Mouse (Mus musculus): Measurements from ENCODE around the gene Rnft2.

The Rnft2 gene

GRCm38 (mm10) chr5:118256981-118257380, 12.1 kb upstream of the Rnft2 start:
- in situ Hi-C loops (cut with MboI; ENCODE audit: low sequenced_read_pairs) = loop anchor here (25.0 kb wide), 2 partner anchors 480 to 1855 kb away; partner anchors contain the start of gene Rbm19

GRCm38 (mm10) chr5:118253551-118253950, 8.6 kb upstream of the Rnft2 start:
- in situ Hi-C loops (cut with MboI; ENCODE audit: low sequenced_read_pairs) = loop anchor here (25.0 kb wide), 2 partner anchors 484 to 1859 kb away; partner anchors contain the start of gene Rbm19

- in situ Hi-C loops (cut with MboI; ENCODE audit: low sequenced_read_pairs) = loop anchor here (25.0 kb wide), 2 partner anchors 486 to 1861 kb away; partner anchors contain the start of gene Rbm19
These were observed 6.1 kb upstream of the Rnft2 start for GRCm38 (mm10) chr5:118250987-118251386.

GRCm38 (mm10) chr5:118247378-118247777, 2.5 kb upstream of the Rnft2 start:
- in situ Hi-C loops (cut with MboI; ENCODE audit: low sequenced_read_pairs) = no loop called here

- in situ Hi-C loops (cut with MboI; ENCODE audit: low sequenced_read_pairs) = no loop called here
These were observed 841 bp upstream of the Rnft2 start for GRCm38 (mm10) chr5:118245606-118246308.

GRCm38 (mm10) chr5:118239671-118240070, 5.2 kb downstream of the Rnft2 start:
- in situ Hi-C loops (cut with MboI; ENCODE audit: low sequenced_read_pairs) = no loop called here

GRCm38 (mm10) chr5:118236891-118237290, 8.0 kb downstream of the Rnft2 start:
- in situ Hi-C loops (cut with MboI; ENCODE audit: low sequenced_read_pairs) = no loop called here

- in situ Hi-C loops (cut with MboI; ENCODE audit: low sequenced_read_pairs) = no loop called here
These were observed 14.8 kb downstream of the Rnft2 start for GRCm38 (mm10) chr5:118230071-118230611.

- in situ Hi-C loops (cut with MboI; ENCODE audit: low sequenced_read_pairs) = no loop called here
These were observed 21.7 kb downstream of the Rnft2 start for GRCm38 (mm10) chr5:118223142-118223757.

- in situ Hi-C loops (cut with MboI; ENCODE audit: low sequenced_read_pairs) = no loop called here
These were observed 27.5 kb downstream of the Rnft2 start for GRCm38 (mm10) chr5:118217410-118217809.

- in situ Hi-C loops (cut with MboI; ENCODE audit: low sequenced_read_pairs) = no loop called here
These were observed 30.3 kb downstream of the Rnft2 start for GRCm38 (mm10) chr5:118214418-118215154.

- in situ Hi-C loops (cut with MboI; ENCODE audit: low sequenced_read_pairs) = no loop called here
These were observed 30.9 kb downstream of the Rnft2 start for GRCm38 (mm10) chr5:118214012-118214411.

GRCm38 (mm10) chr5:118205852-118206251, 39.1 kb downstream of the Rnft2 start:
- in situ Hi-C loops (cut with MboI; ENCODE audit: low sequenced_read_pairs) = no loop called here

- in situ Hi-C loops (cut with MboI; ENCODE audit: low sequenced_read_pairs) = no loop called here
These were observed 40.1 kb downstream of the Rnft2 start for GRCm38 (mm10) chr5:118204675-118205440.

GRCm38 (mm10) chr5:118199670-118200069, 45.2 kb downstream of the Rnft2 start:
- in situ Hi-C loops (cut with MboI; ENCODE audit: low sequenced_read_pairs) = no loop called here

GRCm38 (mm10) chr5:118197421-118197820, 47.5 kb downstream of the Rnft2 start:
- in situ Hi-C loops (cut with MboI; ENCODE audit: low sequenced_read_pairs) = no loop called here

GRCm38 (mm10) chr5:118192221-118192620, 52.7 kb downstream of the Rnft2 start:
- in situ Hi-C loops (cut with MboI; ENCODE audit: low sequenced_read_pairs) = no loop called here

GRCm38 (mm10) chr5:118190491-118190890, 54.4 kb downstream of the Rnft2 start:
- in situ Hi-C loops (cut with MboI; ENCODE audit: low sequenced_read_pairs) = no loop called here

- in situ Hi-C loops (cut with MboI; ENCODE audit: low sequenced_read_pairs) = no loop called here
These were observed 56.6 kb downstream of the Rnft2 start for GRCm38 (mm10) chr5:118188356-118188755.

- in situ Hi-C loops (cut with MboI; ENCODE audit: low sequenced_read_pairs) = no loop called here
These were observed 57.8 kb downstream of the Rnft2 start for GRCm38 (mm10) chr5:118186903-118187633.

All from CH12F3 (cell line).